Mouse (Mus musculus) testis, adult 2 months (tissue): ENCODE data around the gene Med27. TPM values are rescaled to one million over a fixed set of nuclear protein-coding genes. Genes with fewer than 3 reads are reported as not detected.

Experiments
- H3K27ac ChIP-seq: fragments of 200-500 bp; 2 replicates; pipeline ENCODE4 v1.5.1; 2012; ENCODE audit warnings: low read depth, low read length; ENCODE audit not compliant: control insufficient read depth, insufficient read depth
- H3K27me3 ChIP-seq: fragments of 200-500 bp; 2 replicates; pipeline ENCODE4 v1.6.1; 2012; ENCODE audit warnings: mild to moderate bottlenecking, low read length, moderate library complexity; ENCODE audit not compliant: control insufficient read depth, insufficient read depth
- H3K36me3 ChIP-seq: fragments of 200-500 bp; 2 replicates; pipeline ENCODE4 v1.6.1; 2012; ENCODE audit warnings: mild to moderate bottlenecking, low read length; ENCODE audit not compliant: control insufficient read depth, insufficient read depth
- H3K4me1 ChIP-seq: fragments of 200-500 bp; 2 replicates; pipeline ENCODE4 v1.6.1; 2012; ENCODE audit warnings: low read length; ENCODE audit not compliant: control insufficient read depth, insufficient read depth
- H3K4me3 ChIP-seq: fragments of 200-500 bp; 2 replicates; pipeline ENCODE4 v1.5.1; 2012; ENCODE audit warnings: low read depth, mild to moderate bottlenecking, low read length, moderate library complexity, mixed read lengths; ENCODE audit not compliant: control insufficient read depth
- CTCF ChIP-seq: fragments of 200-500 bp; IDR thresholded peaks from 2 replicates; pipeline ENCODE4 v1.5.1; 2012; ENCODE audit warnings: low read depth, mild to moderate bottlenecking, inconsistent platforms, low read length, moderate library complexity; ENCODE audit not compliant: control insufficient read depth, insufficient read depth, insufficient replicate concordance
- POLR2A ChIP-seq: fragments of 200-500 bp; IDR thresholded peaks from 2 replicates; pipeline ENCODE4 v1.6.1; 2012; ENCODE audit warnings: low read depth, mild to moderate bottlenecking, inconsistent platforms, low read length, moderate library complexity; ENCODE audit not compliant: control insufficient read depth
- polyA plus RNA-seq: library from polyadenylated mRNA; depleted of rRNA; stranded (reverse); fragments of >200 nt; gene quantifications from 2 replicates; pipeline ENCODE4 v1.2.3, GENCODE M21; 2012; rRNA removed

The Med27 gene
- polyA plus RNA-seq, 1 experiment: 35.5 TPM

DNA sequence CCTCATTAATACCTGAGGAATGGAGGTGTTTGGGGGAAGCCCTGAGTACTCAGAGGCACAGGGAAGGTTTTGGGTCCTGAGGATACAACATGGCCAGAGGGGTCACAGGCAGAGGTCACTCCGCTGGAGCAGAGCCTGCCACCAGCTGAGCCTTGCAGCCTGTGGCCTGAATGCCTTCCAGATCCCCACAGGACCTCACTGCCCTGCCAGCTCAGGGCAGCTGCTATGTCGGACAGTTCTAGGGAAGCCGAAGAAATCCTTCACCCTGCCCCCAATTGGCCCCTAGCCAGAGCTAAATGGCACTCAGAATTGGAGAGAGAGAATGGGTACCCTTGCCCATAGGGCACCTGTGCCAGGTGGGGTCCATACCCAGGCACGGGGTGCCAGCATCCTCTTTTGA is 214.8 kb downstream of the Med27 start:
- Histone ChIP-seq H3K36me3 (no peaks in the 10 kb centered on the region), H3K4me3 (no peak overlapping the region), H3K27ac (no peak overlapping the region), H3K4me1 (no peaks in the 10 kb centered on the region), H3K27me3 (no peaks in the 10 kb centered on the region)
- TF ChIP-seq CTCF (no peak), POLR2A (no peak)

DNA sequence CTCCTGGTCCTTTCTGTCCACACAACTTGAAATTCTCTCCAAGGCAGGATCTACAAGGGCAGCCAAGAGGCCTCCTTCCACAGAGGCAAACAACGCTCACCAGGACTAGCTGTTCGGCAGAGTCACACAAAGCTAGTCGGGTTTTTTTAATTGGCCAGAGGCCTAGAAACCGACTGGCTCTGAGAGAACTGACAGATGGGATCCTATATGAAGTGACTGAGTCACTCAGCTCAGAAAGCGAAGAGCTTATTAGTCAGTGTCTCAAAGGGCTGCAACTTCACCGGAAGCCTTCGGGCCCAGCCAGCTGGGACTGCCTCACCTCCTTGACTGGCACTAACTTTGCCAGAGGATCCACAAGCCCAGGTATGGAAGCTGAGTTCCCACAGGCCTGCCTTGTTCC is 217.4 kb downstream of the Med27 start:
- no peaks in the 10 kb centered on the region for H3K36me3 ChIP-seq
- H3K27me3 ChIP-seq: no peaks in the 10 kb centered on the region
- TF ChIP-seq CTCF (no peak), POLR2A (no peak)
- H3K27ac ChIP-seq: no peak overlapping the region
- H3K4me1 ChIP-seq: no peaks in the 10 kb centered on the region
- no peak overlapping the region for H3K4me3 ChIP-seq

DNA sequence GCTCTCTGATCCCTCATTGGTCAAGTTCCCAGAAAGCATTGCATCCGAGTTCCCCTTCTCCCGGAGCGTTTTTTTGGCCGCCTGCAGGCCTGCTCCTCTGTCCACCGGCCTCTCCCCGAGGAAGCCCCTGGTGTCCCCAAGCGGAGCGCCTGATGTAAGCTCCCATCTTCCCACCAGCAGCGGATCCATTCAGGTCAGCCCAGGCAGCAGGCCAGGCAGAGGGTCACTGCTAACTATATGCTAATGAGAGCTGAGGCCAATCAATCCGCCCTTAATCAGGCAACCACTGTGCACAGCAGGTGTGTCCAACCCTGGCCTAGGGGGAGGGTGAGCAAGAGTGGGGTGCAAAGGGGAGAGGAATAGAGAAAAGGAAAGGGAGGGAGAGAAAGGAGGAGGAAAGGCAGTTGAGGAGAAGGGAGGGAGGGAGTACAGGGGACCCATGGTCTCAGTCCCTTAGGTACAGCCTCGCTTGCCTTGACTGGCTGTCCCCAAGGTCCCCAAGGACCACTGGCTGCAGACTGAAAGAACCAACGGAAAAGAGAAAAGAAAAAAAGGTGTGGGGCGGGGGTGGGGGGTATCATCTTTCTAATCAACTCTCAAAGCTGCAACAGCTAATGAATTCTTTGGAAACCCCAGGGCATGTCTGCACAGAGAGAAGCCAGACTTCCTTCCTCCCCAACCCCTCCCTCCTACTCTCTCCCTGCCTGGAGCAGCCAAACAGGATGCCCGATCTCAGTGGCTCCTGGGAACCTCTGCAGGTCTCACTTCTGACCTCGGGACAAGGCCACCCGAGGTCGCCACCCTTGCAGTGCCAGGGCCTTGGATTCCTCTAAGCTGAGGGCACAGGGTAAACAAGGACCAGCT is 219.2 kb downstream of the Med27 start:
- H3K27ac ChIP-seq: no peak overlapping the region
- H3K27me3 ChIP-seq: no peaks in the 10 kb centered on the region
- H3K36me3 ChIP-seq: no peaks in the 10 kb centered on the region
- no peak overlapping the region for H3K4me3 ChIP-seq
- TF ChIP-seq POLR2A: no peak
- TF ChIP-seq CTCF: no peak
- no peaks in the 10 kb centered on the region for H3K4me1 ChIP-seq

DNA sequence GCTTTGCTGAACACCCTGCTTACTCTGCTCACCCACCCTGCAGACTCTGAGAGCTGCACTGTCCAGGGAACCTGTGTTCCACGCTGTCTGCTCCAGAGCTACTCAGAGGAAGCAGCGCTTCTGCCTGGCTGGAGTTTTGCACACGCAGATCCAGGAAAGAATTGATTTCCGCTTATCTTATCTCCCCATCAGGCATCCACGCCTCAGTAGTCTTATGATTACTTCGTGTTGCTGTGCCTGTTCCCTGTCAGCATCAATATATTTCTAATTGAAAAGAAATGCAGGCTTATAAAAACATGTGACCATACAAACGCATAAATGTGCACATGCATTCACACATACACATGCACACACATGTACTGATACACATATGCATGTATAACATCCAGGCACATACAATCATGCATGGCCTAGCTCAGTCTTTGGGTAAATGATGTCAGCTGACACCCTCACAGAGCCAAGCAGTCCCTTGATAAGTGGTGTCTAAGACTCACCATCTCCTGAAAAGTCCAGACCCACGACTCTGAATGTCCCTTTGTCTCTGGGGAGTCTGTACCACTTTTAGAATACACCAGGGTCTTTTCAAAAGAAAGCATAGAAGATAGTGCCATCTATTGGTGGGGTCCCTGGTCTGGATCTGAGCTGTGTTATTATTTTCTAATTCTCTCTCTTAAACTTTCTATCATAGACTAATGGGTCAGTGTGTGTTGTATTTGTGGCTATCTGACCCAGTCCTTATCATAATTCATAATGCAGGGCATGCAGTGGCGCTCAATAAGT is 225.5 kb downstream of the Med27 start:
- no peaks in the 10 kb centered on the region for H3K27me3 ChIP-seq
- no peak overlapping the region for H3K4me3 ChIP-seq
- H3K27ac ChIP-seq: no peak overlapping the region
- no peaks in the 10 kb centered on the region for H3K4me1 ChIP-seq
- no peaks in the 10 kb centered on the region for H3K36me3 ChIP-seq
- TF ChIP-seq POLR2A: no peak
- no peak for TF ChIP-seq CTCF

DNA sequence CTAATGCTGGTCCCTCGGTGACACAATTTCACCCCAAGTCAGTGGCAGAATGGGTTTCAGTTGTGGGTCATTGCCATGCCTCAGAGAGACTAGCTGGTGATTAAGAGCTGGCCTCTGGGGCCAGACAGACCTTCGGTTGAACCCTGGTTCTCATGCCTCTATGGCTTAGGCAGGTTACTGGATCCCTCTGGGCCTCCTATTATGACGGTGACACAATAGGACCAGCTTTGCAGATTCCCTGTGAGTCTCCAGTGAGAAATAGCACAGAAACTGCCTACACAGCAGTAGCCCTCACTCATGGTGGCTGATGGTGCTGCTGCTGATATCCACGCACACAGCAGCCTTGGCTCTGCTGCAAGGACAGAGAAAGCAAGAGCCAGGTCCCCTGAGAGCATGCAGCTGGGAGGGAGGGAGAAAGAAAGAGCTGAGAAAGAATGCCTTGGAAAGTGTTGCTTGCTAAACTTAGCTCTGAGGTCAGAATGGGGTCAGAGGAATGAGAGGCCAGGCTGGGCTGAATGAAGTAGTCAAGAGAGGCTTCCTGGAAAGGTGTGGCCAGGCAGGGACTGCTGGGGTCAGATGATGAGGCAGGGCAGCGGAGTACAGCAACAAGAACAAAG is 226.3 kb downstream of the Med27 start:
- H3K27me3 ChIP-seq: no peaks in the 10 kb centered on the region
- TF ChIP-seq CTCF (no peak), POLR2A (no peak)
- H3K36me3 ChIP-seq: no peaks in the 10 kb centered on the region
- no peaks in the 10 kb centered on the region for H3K4me1 ChIP-seq
- no peak overlapping the region for H3K27ac ChIP-seq
- no peak overlapping the region for H3K4me3 ChIP-seq

DNA sequence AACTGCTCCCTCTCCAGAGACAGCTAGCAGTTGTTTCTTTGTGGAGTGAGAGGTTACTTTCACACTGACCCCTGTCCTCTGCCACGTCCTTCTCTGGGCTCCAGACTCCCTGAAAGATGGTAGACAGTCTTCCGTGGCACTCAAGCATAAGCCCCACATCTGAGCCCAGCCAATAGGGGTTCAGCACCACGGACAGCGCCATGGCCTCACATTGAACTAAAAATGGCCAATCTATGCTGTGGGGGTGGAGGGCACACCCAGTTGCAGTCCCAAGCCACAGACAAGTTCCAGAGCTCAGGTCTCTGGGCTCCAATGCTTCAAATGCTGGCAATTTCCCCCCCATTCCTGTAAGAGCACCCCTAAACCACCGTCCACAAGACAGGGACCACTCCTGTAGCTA is 227.0 kb downstream of the Med27 start:
- Histone ChIP-seq H3K4me1 (no peaks in the 10 kb centered on the region), H3K36me3 (no peaks in the 10 kb centered on the region), H3K4me3 (no peak overlapping the region), H3K27me3 (no peaks in the 10 kb centered on the region), H3K27ac (no peak overlapping the region)
- TF ChIP-seq POLR2A (no peak), CTCF (no peak)

DNA sequence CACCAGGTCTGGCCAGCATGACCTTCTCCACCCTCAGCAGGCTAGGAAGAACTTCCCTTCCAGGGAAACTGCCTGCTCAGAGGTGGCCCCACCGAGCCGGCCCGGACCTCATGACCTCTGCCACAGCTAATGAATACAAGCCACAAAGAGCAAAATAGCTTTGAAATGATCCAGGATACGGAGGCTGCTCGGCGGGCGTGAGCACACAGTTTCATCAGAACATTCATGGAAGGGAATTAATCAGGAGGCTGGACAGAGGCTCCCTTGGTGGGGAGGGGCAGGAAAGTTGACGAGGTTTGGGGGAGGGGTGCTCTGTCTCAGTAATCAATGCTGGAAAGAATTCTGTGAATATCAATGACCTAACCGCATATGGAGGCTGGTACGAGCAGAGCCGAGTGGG is 227.6 kb downstream of the Med27 start:
- H3K27ac ChIP-seq: no peak overlapping the region
- no peaks in the 10 kb centered on the region for H3K36me3 ChIP-seq
- TF ChIP-seq CTCF (no peak), POLR2A (no peak)
- no peaks in the 10 kb centered on the region for H3K4me1 ChIP-seq
- no peak overlapping the region for H3K4me3 ChIP-seq
- H3K27me3 ChIP-seq: no peaks in the 10 kb centered on the region

Other genes starting within 250 kb of the Med27 start
- 147 and 158 TPM in 2 replicates for gene Setx, start 222.6 kb upstream of the Med27 start, polyA plus RNA-seq
- gene Ntng2, start 93.8 kb upstream of the Med27 start, polyA plus RNA-seq: 1.4 and 2.0 TPM in 2 replicates